Mouse (Mus musculus): ENCODE data around the gene Sema4c.

GRCm38 (mm10) chr1:36560903-36561302 is 2.8 kb upstream of the Sema4c start:
- TF ChIP-seq POLR2A (IDR thresholded peaks at IDR 0.05; ENCODE audit: insufficient read depth, low read depth, low read length) (no peak), CTCF (IDR thresholded peaks at IDR 0.05; ENCODE audit: insufficient read depth, low read depth, low read length) (no peak)

All from olfactory bulb, adult 2 months (tissue).